Mouse (Mus musculus): ENCODE results near the gene Laptm4a. TPM values are rescaled to one million over a fixed set of nuclear protein-coding genes. Genes with fewer than 3 reads are reported as not detected.

Gene Laptm4a
- polyA plus RNA-seq, 1 experiment = 253 TPM

GRCm38 (mm10) chr12:8888445-8888844 lies 33.0 kb upstream of the Laptm4a start:
- DNase-seq (ENCODE audit: low read depth) = peak; percentile 21
- no peak for TF ChIP-seq CTCF (IDR thresholded peaks at IDR 0.05; ENCODE audit: borderline replicate concordance, extremely low read depth, insufficient read depth, insufficient read length)
- no peak for TF ChIP-seq POLR2A (IDR thresholded peaks at IDR 0.05; ENCODE audit: borderline replicate concordance, extremely low read depth, insufficient read depth, insufficient read length, poor library complexity, severe bottlenecking)

GRCm38 (mm10) chr12:8889117-8889665 lies 32.3 kb upstream of the Laptm4a start:
- TF ChIP-seq CTCF (IDR thresholded peaks at IDR 0.05; ENCODE audit: borderline replicate concordance, extremely low read depth, insufficient read depth, insufficient read length) (peak; percentile 74; the same call in 1 of the 2 replicates), POLR2A (IDR thresholded peaks at IDR 0.05; ENCODE audit: borderline replicate concordance, extremely low read depth, insufficient read depth, insufficient read length, poor library complexity, severe bottlenecking) (no peak)
- peak; percentile 81 for DNase-seq (ENCODE audit: low read depth)

GRCm38 (mm10) chr12:8892876-8893532 lies 28.5 kb upstream of the Laptm4a start:
- TF ChIP-seq POLR2A (IDR thresholded peaks at IDR 0.05; ENCODE audit: borderline replicate concordance, extremely low read depth, insufficient read depth, insufficient read length, poor library complexity, severe bottlenecking) (no peak), CTCF (IDR thresholded peaks at IDR 0.05; ENCODE audit: borderline replicate concordance, extremely low read depth, insufficient read depth, insufficient read length) (no peak)

GRCm38 (mm10) chr12:8897140-8897539 lies 24.3 kb upstream of the Laptm4a start:
- TF ChIP-seq POLR2A (IDR thresholded peaks at IDR 0.05; ENCODE audit: borderline replicate concordance, extremely low read depth, insufficient read depth, insufficient read length, poor library complexity, severe bottlenecking) (no peak), CTCF (IDR thresholded peaks at IDR 0.05; ENCODE audit: borderline replicate concordance, extremely low read depth, insufficient read depth, insufficient read length) (no peak)
- no peak for DNase-seq (ENCODE audit: low read depth)

More at GRCm38 (mm10) chr12:8892876-8893532, 28.5 kb upstream of the Laptm4a start:
- no peak for DNase-seq (ENCODE audit: low read depth)

GRCm38 (mm10) chr12:8898879-8899785 lies 22.3 kb upstream of the Laptm4a start:
- peak; percentile 55 for DNase-seq (ENCODE audit: low read depth)

GRCm38 (mm10) chr12:8900107-8900698 lies 21.3 kb upstream of the Laptm4a start:
- TF ChIP-seq CTCF (IDR thresholded peaks at IDR 0.05; ENCODE audit: borderline replicate concordance, extremely low read depth, insufficient read depth, insufficient read length) (no peak), POLR2A (IDR thresholded peaks at IDR 0.05; ENCODE audit: borderline replicate concordance, extremely low read depth, insufficient read depth, insufficient read length, poor library complexity, severe bottlenecking) (no peak)
- no peak for DNase-seq (ENCODE audit: low read depth)

More at GRCm38 (mm10) chr12:8898879-8899785, 22.3 kb upstream of the Laptm4a start:
- TF ChIP-seq CTCF (IDR thresholded peaks at IDR 0.05; ENCODE audit: borderline replicate concordance, extremely low read depth, insufficient read depth, insufficient read length) (no peak), POLR2A (IDR thresholded peaks at IDR 0.05; ENCODE audit: borderline replicate concordance, extremely low read depth, insufficient read depth, insufficient read length, poor library complexity, severe bottlenecking) (no peak)

- DNase-seq (ENCODE audit: low read depth) = no peak
These were observed 20.4 kb upstream of the Laptm4a start for GRCm38 (mm10) chr12:8900919-8901663.

GRCm38 (mm10) chr12:8901934-8902333 lies 19.5 kb upstream of the Laptm4a start:
- no peak for DNase-seq (ENCODE audit: low read depth)
- TF ChIP-seq POLR2A (IDR thresholded peaks at IDR 0.05; ENCODE audit: borderline replicate concordance, extremely low read depth, insufficient read depth, insufficient read length, poor library complexity, severe bottlenecking) (no peak), CTCF (IDR thresholded peaks at IDR 0.05; ENCODE audit: borderline replicate concordance, extremely low read depth, insufficient read depth, insufficient read length) (no peak)

More at GRCm38 (mm10) chr12:8900919-8901663, 20.4 kb upstream of the Laptm4a start:
- TF ChIP-seq POLR2A (IDR thresholded peaks at IDR 0.05; ENCODE audit: borderline replicate concordance, extremely low read depth, insufficient read depth, insufficient read length, poor library complexity, severe bottlenecking) (no peak), CTCF (IDR thresholded peaks at IDR 0.05; ENCODE audit: borderline replicate concordance, extremely low read depth, insufficient read depth, insufficient read length) (no peak)

GRCm38 (mm10) chr12:8902479-8902878 lies 19.0 kb upstream of the Laptm4a start:
- TF ChIP-seq CTCF (IDR thresholded peaks at IDR 0.05; ENCODE audit: borderline replicate concordance, extremely low read depth, insufficient read depth, insufficient read length) (no peak), POLR2A (IDR thresholded peaks at IDR 0.05; ENCODE audit: borderline replicate concordance, extremely low read depth, insufficient read depth, insufficient read length, poor library complexity, severe bottlenecking) (no peak)
- DNase-seq (ENCODE audit: low read depth) = no peak

Data from brain, embryonic 14.5 days (tissue).